In the genomic region with DNA sequence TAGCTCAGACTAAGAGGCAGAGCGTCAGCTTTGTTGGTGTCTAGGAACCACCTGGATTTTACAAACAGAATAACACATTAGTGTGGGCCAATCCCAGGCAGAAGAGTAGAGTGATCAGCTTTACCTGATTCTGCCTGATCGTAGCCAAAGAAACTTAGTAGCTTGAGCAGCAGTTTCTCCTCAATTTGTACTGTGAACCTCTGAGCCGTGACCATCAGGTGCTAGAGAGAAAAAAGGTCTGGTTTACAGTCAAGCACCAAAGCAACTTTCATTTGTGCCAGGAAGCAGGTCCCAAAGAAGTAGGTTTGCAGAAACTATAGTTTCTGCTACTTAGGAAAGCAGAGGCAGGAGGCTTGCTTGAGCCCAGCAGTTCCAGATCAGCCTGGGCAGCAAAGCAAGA, we compare ENCODE assay signal across 29 mouse cellular contexts.
A peak's percentile ranks its signal among the peaks of the same experiment; 100 is the strongest.
DNase-seq lines count a peak whose midpoint lies in the region; ATAC-seq and TF ChIP-seq lines count a peak whose summit lies in the region.
"Had no signal": no experiment of that assay in that cellular context is flagged by ENCODE, and none has a peak within 500 bp of the region (broad histone marks: within the 10 kb centered on the region; RNA-seq: fewer than 3 reads in every experiment).

No protein-coding gene starts in this region.

- no peak overlapping the region for H3K4me2 ChIP-seq in kidney, postnatal 0 days (ENCODE audit: low read length)
- H3K4me2 ChIP-seq: embryonic facial prominence, embryonic 13.5 days; forebrain, embryonic 12.5 days; forebrain, embryonic 15.5 days; heart, embryonic 12.5 days; heart, embryonic 15.5 days; hindbrain, embryonic 13.5 days had no signal

- peak; percentile 37 for DNase-seq in kidney, adult 11 months
- no peak for DNase-seq in kidney, postnatal 14 days
- peak; percentile 45 for DNase-seq in kidney, adult 8-10 months
- no peak for DNase-seq in kidney, postnatal 10 days
- DNase-seq in A20 (ENCODE audit: low read depth, low spot score): peak; percentile 12
- DNase-seq in kidney, postnatal 0 days (ENCODE audit: low spot score): no peak
- no peak for DNase-seq in urinary bladder, postnatal 25 days (ENCODE audit: low spot score)
- DNase-seq: adrenal gland, adult 8-10 months; adrenal gland, postnatal 25 days; cerebellum, adult 11-12 months; cerebellum, adult 8-10 months; cerebellum, postnatal 10 days; cerebellum, postnatal 36 days; embryo, embryonic 11 days; gastrocnemius, postnatal 25 days; heart, adult 18-20 months; heart, postnatal 10 days; heart, postnatal 36 days had no signal

- no peaks in the 10 kb centered on the region for H3K27me3 ChIP-seq in kidney, postnatal 0 days (ENCODE audit: insufficient read depth, low read length)
- H3K27me3 ChIP-seq: embryonic facial prominence, embryonic 13.5 days; forebrain, embryonic 15.5 days; heart, embryonic 12.5 days; heart, embryonic 15.5 days; hindbrain, embryonic 13.5 days had no signal

- TF ChIP-seq CTCF in kidney, postnatal 0 days (IDR thresholded peaks at IDR 0.05; ENCODE audit: low read depth): no peak

- H3K36me3 ChIP-seq in kidney, postnatal 0 days (ENCODE audit: insufficient read depth, low read length): peaks cover 33% of the 10 kb centered on the region

- peak overlapping the region; percentile 44 for H3K27ac ChIP-seq in kidney, postnatal 0 days
- H3K27ac ChIP-seq: embryonic facial prominence, embryonic 10.5 days; embryonic facial prominence, embryonic 13.5 days; forebrain, embryonic 12.5 days; forebrain, embryonic 15.5 days; heart, embryonic 15.5 days; hindbrain, embryonic 10.5 days; hindbrain, embryonic 13.5 days had no signal

- ATAC-seq in kidney, postnatal 0 days (replicated peaks; ENCODE audit: low FRiP score, low read depth): no peak
- ATAC-seq: activated CD4-positive, CD25-positive, alpha-beta regulatory T cell, adult 4 months; CD4-positive, CD25-positive, alpha-beta regulatory T cell, adult 4 months; forebrain, embryonic 15.5 days had no signal

- H3K9me3 ChIP-seq in kidney, postnatal 0 days (replicated peaks; ENCODE audit: low read length): no peaks in the 10 kb centered on the region
- H3K9me3 ChIP-seq: embryonic facial prominence, embryonic 10.5 days; embryonic facial prominence, embryonic 13.5 days; forebrain, embryonic 12.5 days; forebrain, embryonic 15.5 days; heart, embryonic 12.5 days; heart, embryonic 15.5 days; hindbrain, embryonic 10.5 days; hindbrain, embryonic 13.5 days had no signal

- H3K4me1 ChIP-seq in kidney, postnatal 0 days (replicated peaks; ENCODE audit: insufficient read depth, low read length): 0 out of 2 replicates have a peak, but pooled peaks cover 4% of the 10 kb centered on the region

- 83% methylated on average over 3 of the region's 3 CpGs for WGBS in kidney, postnatal 0 days

- H3K4me3 ChIP-seq in kidney, postnatal 0 days (replicated peaks; ENCODE audit: low read depth, low read length): no peak overlapping the region
- H3K4me3 ChIP-seq: embryonic facial prominence, embryonic 10.5 days; embryonic facial prominence, embryonic 13.5 days; erythroblast, embryonic 14.5 days; forebrain, embryonic 12.5 days; forebrain, embryonic 15.5 days; heart, embryonic 12.5 days; heart, embryonic 15.5 days; hindbrain, embryonic 10.5 days; hindbrain, embryonic 13.5 days had no signal

- H3K9ac ChIP-seq in kidney, postnatal 0 days (ENCODE audit: low read depth, low read length): no peak overlapping the region
- H3K9ac ChIP-seq: embryonic facial prominence, embryonic 13.5 days; forebrain, embryonic 12.5 days; forebrain, embryonic 15.5 days; heart, embryonic 12.5 days; heart, embryonic 15.5 days; hindbrain, embryonic 13.5 days had no signal

Comparison
In these comparisons a context has a peak if more than half of its experiments do, and no peak if none do; other contexts are left out.
1. DNase-seq: peak in kidney, adult 11 months (single experiment), kidney, adult 8-10 months (2 of 2) and A20 (single experiment); none in kidney, postnatal 14 days (single experiment), kidney, postnatal 10 days (single experiment), kidney, postnatal 0 days (single experiment) and urinary bladder, postnatal 25 days (single experiment).